Mouse (Mus musculus) bone marrow, adult 2 months (tissue): ENCODE data around the gene Pex10.

Experiments
- CTCF ChIP-seq: fragments of 200-500 bp; IDR thresholded peaks from 2 replicates; pipeline ENCODE4 v1.5.1; 2011; ENCODE audit warnings: low read length, control low read depth; ENCODE audit not compliant: control insufficient read depth, insufficient read depth
- POLR2A ChIP-seq: fragments of 200-500 bp; IDR thresholded peaks from 2 replicates; pipeline ENCODE4 v1.6.1; 2011; ENCODE audit warnings: low read depth, mild to moderate bottlenecking, control low read depth, low read length, borderline replicate concordance; ENCODE audit not compliant: control insufficient read depth

DNA sequence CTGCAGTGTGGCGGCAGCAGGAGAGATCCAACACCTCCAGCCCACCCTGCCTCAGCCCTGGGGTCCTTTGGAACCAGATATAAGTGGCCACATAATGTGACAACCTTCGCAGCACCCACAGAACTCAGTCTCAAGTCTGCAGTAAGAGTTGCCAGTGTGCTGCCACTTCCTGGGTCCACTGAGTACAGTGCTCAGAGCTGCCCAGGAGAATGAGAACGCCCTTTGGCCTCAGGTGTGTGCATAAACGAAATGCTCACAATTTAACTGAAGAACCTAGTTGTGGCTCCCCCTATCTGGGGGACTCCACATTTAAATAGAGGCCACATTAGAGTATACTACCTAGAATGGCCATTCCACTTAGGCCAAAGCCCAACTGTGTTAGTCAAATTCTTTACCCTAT, 16.7 kb downstream of the Pex10 start:
- no peak for TF ChIP-seq CTCF
- no peak for TF ChIP-seq POLR2A
